Mouse (Mus musculus) urinary bladder, postnatal 14 days (tissue): ENCODE measurements around the gene Zfp740.
A peak's percentile ranks its signal among the peaks of the same experiment; 100 is the strongest.
"Not testable (repeated sequence)": the region's sequence is repeated elsewhere in the genome, so short reads cannot be mapped to it uniquely, and the experiment has no call there.

Experiments used
- DNase-seq: peaks from one replicate; pipeline ENCODE4 v3.0.0; 2021; ENCODE audit warnings: low spot score

Gene Zfp740

DNA sequence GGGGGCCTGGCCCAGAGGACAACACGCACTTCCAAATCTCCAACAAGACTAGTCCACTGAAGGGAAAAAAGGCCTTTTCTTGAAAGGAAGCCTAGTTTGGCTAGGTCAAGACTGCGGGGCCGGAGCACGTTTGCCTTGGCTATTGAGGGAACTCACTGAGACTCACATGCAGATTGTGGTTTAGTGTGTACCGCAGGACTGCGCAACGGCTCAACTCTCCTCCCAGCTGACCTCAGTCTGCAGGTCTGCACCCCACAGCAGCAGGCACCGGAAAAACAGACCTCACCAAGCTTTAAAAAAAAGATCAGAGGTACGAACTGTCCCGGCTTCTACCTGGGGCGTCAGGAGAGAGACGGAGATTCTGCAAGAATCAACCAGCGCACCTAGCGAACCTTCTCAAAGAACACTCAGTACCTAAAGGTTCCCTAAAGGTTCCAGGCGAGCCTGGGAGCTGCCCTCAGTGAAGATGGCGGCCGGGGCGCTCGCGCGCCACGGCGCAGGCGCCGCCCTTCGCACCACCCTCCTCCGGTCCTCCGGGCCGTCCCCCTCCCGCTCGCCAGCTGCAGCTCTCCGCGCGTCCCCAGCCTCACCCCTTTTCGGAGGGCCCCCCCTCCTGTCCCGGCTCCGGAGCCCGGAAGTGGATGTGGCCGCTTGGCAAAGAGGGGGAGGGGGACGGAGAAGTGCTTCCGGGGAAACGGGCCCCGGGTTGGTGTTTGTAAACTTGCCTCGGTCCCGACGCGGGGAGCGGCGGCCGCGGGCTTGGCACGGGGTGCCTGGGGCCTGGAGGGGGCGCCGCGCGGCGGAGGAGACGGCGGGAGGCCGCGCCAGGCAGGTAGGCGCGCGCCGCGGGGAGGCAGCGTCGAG lies at the start of gene Zfp740:
TSS of gene Zfp740 (plus strand) at position 279 of the 864 bp plus-strand sequence.
- peak; percentile 97 for DNase-seq

DNA sequence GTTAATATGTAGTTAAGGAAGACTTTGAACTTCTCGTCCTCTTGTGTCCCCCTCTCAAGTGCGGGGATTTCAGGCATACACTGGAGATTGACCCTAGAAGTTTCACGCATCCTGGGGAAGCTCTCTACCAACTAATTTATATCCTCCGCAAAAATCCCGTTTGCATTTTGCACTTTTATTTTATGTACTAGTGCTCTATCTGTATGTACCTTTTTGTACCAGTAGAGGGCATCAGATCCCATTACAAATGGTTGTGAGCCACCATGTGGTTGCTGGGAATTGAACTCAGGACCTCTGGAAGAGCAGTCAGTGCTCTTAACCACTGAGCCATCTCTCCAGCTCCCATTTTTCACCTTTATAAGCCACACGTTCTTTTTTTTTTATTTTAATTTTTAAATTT lies 48.0 kb upstream of the Zfp740 start:
- DNase-seq, result not testable (repeated sequence)

DNA sequence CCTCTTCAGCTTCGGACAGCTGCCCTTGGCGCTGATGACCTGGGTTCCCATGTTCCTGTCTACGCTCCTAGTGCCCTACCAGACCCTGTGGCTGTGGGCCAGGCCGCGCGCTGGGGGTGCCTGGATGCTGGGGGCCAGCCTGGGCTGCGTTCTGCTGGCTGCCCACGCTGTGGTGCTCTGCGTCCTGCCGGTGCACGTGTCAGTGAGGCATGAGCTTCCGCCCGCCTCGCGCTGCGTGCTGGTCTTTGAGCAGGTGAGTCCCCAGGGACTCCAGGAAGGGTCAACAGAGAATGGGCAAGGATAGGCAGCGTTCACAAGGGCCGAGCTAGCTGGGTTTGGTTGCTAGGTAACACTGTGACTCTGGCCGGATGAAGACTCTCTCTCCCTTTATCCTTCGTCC lies 46.2 kb upstream of the Zfp740 start:
- DNase-seq, result no peak

DNA sequence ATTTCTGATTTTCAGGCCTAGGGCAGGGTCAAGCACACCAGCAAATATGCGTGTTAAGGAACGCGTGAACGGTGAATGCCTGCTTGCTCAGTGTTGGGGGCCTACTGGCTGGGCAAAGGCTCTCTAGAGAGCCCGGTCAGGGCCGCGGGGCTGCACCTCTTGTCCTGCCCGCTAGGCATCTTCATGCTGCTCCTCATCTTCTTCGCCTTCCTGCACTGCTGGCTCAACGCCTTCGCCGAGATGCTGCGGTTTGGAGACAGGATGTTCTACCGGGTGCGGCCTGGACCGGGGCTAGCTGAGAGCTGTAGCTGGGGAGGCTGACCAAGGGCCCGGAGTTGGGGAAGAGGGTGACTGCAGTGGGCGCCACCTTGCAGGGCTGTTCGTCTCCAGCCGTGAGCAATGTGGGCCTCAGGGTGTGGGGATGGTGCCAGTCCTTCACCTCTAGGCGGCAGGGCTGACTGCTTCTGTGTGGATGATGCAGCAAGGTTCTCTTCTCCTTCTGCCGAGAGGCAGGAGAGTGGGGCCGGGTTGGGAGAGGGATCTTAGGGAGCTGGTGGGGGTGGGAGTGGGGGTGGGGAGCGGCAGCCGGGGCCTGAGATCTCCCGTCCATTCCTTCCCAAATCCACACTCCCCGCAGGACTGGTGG lies 42.5 kb upstream of the Zfp740 start:
- no peak for DNase-seq

DNA sequence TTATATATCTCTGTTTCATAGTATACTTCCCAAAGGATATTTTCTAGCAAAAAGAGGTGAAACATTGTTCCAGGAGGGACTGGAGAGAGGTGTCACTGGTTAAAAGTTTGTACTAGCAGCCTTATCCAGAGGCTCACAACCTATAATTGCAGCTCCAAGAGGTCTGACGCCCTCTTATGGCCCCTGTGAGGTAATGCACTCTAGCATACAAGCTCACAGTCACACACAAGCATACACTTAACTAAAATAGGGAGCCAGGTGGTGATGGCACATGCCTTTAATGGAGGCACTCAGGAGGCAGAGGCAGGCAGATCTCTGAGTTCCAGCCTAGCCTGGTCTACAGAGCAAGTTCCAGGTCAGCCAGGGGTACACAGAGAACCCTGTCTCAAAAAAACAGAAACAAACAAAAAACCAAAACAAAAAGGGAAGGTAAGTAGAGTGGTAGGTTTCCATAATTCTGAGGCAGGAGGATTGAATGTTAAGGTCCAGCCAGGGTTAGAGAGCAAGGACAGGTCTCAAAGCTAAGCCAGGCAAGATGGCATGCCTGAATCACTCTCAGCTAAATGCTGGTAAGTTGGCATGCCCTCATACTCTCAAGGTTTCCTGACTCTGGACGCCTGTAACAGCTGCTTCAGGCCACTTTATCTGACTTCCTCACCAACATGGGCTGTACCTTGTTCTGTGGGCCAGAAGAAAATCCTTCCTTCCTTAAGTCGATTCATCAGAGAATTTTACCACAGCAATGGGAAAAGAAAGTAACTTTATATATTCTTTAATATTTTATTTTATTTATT lies 39.0 kb upstream of the Zfp740 start:
- DNase-seq, result no peak

DNA sequence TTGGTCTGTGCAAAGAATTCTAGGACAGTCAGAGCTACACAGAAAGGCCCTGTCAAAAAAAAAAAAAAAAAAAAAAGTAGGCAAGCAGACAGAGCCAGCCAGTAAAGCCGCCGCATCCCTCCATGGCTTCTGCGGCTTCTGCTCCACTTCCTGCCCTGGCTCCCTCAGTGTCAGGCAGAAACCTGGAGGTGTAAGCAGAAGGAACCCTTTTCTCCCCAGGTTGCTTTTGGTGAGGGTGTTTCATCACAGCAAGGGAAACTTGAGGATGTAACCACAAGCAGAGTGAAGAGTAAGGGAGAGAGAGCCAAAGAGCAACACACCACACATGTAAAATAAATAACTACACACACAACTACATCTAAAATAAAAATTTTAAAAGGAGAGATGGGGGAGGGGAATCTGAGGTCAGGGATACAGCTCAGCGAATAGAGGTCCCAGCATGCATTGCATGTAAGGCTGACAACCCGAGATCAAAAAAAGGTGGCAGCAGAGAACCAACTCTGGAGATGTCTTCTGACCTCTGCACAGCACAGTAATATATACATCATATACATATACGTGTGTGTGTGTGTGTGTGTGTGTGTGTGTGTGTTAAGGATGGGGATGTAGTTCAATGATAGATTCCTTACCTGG lies 37.5 kb upstream of the Zfp740 start:
- DNase-seq, result no peak

DNA sequence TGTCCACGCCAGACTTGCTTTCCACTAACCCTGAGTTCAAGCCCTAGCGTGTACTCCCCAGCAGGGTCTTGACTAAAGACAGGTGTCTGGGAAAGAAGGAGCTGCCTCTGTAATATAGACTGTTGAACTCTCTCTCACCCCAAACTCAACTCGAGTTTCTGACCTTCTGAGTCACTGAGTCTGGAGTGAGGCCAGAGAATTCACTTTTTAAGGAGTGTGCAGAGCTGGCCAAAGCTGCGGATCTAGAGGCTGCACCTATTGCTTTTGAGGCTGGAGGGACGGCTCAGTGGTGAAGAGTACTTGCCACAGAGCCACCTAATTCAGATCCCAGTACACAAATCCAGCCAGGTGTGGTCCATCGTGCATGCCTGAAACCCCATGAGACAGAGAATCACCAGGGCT lies 35.4 kb upstream of the Zfp740 start:
- DNase-seq, result peak; percentile 72

DNA sequence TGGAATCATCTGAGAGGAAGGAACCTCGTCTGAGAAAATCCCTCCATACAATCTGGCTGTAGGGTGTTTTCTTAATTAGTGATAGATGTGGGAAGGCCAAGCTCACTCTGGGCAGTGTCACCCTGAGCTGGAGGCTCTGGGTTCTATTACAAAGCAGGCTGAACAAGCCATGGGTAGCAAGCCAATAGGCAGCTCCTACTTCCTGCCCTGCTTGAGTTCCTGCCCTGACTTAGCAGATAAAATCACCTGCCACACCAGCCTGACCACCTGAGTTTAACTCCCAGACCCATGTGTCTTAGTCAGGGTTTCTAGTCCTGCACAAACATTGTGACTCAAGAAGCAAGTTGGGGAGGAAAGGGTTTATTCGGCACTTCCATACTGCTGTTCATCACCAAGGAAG lies 34.0 kb upstream of the Zfp740 start:
- peak; percentile 66 for DNase-seq

DNA sequence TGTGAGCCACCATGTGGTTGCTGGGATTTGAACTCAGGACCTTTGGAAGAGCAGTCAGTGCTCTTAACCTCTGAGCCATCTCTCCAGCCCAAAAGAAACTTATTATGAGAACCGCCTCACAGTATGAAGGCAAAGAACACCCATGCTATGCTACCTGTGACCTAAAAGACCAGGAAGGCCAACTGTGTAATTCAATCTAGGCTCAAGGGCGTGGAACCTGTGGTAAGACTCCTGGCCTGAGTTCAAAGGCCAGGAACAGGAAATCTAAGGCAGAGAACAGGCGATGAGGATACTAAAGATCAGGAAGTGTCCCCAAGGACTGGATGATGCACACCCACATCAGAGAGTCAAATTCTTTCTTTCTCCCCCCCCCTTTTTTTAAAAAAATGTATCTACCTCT lies 29.5 kb upstream of the Zfp740 start:
- DNase-seq, result no peak

DNA sequence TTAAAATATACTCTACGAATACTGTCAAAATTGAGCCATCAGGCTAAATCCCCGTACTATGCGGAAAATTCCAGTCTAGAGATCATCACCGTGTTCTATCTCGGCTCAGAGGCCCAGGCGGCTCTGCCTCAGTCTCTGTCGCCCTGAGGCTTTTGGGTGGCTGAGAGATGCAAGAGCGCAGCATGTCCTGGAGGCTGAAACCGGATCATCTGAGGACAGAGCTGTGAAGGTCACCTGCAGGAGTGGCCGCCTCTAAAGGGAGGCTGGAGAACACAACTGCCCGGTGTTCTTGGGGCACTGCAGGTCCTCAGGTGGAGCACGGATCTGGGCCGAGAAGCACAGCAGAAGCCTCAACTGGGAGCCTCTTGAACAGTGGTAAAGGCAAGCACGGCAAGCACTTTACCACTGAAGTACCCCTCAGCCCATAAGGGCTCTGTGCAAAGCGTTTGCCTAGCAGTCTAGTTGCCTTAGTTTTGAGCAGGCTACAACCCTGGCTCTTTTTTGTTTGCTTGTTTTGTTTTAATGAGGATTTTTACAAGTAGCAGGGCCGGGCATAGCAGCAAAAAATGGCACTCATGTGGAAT lies 27.2 kb upstream of the Zfp740 start:
- DNase-seq, result no peak

DNA sequence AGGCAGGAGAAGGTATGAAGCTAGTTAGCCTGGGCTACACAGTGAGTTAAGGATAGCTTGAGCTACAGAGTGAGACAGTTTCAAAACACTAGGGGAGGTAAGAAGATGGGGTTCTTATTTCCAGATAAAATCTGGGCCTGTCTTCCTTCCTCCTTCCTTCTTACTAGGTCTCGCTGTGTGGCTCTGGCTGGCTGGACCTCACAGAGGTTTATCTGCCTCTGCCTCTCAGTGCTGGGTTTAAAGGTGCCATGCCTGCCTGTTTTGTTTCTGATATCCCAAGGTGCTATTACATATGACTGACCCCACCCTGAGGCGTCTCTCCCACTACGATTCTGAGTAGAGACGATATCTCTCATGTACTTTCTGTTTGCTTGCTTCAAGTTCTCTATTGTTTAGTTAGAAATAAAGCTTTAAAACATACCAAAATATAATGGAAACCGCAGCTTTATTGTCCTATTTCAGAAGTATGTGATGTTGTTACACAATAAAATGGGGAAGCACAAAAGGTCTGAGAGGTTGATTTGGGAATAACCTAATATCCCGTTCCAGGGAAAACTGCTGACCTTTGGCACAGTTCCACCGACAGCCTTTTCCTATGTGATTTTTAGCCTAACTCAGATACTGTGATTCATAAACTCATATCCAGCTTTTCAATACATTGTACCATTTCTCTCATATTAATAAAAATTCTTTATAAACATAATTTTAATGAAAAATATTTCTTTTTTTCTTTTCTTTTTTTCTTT lies 26.3 kb upstream of the Zfp740 start:
- DNase-seq, result no peak

DNA sequence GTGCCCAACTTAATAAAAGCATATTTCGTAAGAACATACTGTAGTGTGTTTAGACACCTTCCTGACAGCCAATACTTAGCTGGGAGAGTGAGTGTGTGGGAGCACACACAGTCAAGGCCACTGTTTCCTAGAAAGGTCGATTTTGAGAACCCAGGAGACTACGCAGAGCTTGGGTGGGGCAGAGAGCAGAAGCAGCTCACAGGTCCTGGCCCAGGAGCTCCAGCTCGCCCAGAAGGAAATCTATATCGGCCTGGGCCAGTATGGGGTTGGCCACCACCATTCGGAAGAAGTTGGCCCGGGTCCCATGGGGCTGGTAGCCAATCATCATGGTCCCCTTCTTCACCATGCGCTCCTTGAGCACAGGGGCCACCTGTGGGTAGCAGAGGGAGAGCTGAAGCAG lies 25.6 kb upstream of the Zfp740 start:
- DNase-seq, result no peak

DNA sequence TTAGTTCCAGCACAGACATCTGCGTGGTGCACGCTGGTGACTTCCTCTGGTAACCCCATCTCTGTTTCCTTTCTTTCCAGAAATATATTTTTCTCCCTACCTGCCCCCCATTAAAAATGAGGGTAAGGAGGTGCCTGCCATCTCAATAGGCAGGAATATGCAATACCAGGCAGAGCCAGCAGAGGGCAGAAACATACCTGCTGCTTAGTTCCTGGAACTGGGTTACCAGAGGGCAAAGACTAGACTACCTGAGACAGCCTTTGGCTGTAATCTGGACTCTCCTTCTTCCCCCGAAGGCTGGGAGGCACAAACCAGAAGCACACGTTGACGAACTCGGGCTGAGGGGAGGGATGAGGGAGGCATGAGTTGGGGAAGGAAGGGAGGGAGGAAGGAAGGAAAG lies 24.8 kb upstream of the Zfp740 start:
- peak; percentile 87 for DNase-seq

DNA sequence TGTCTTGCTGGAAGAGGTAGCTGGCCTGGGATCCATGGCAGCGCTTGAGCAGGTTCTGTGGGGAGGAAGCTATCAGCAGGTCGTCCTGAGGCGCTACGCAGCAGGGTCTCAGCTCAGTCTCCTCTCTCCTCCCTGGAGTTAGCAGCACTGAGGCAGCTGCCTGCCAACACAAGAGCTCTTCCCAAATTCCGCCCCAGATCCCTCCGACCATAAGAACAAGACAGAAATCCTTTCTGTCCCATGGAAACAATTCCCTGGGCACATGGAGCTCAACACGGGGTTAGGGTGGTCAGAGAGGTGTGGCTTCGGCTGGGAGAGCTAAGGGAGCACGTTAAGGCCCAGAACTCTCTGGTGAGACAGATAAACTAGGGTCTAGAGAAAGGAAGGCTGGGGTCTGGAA lies 23.9 kb upstream of the Zfp740 start:
- no peak for DNase-seq

DNA sequence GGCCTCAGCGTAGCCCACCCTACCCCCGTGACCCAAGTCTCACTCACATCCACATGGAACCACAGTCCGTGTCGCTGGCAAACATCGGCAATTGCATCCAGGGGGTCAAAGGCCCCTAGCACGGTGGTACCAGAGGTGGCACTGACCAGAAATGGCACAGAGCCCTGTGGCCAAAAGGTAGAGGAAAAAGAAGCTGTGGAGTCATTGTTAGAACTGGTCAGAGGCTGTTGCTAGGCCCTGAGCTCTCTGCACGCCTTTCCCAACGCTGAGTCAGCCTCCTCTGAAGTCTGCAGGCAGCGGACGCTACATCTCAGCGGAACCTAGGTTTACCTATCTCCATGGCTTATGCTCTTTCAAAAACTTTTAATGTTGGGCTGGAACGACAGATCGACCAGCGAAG lies 23.1 kb upstream of the Zfp740 start:
- no peak for DNase-seq

DNA sequence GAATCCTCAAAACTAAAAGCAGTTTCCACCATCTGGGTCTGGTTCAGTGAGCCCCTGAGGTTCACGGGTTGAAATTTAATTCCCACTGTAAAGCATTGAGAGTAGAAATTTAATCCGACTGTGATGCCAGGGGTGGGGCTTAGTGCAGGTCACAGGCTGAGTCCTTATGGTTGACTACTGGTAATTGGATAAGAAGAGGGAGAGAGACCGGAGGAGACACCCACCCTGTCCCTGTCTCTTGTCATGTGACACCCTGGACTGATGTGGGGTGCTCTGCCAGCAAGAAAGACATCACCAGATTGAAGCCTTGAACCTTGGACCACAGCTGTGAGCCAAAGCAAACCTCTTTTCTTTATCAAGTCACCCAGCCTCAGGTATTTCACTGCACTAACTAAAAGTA lies 20.0 kb upstream of the Zfp740 start:
- no peak for DNase-seq

DNA sequence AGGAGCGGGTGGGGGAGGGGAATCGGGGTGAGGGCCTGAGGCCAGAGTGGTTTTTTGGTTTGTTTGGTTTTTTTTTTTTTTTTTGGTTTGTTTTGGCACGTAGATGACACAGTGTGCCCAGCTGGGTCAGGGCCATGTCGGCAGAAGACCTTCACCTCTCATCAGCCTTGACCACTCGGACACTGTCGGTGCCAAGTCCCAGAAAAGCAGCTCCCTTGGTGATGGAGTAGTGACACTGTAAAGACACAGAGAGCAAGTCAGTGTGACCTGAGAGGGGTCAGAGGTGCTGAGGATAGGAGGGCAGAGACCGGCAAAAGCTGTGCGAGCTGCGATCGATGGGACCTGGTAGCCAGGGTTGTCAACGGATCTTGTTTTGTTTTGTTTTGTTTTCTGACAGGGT lies 16.8 kb upstream of the Zfp740 start:
- DNase-seq, result no peak

DNA sequence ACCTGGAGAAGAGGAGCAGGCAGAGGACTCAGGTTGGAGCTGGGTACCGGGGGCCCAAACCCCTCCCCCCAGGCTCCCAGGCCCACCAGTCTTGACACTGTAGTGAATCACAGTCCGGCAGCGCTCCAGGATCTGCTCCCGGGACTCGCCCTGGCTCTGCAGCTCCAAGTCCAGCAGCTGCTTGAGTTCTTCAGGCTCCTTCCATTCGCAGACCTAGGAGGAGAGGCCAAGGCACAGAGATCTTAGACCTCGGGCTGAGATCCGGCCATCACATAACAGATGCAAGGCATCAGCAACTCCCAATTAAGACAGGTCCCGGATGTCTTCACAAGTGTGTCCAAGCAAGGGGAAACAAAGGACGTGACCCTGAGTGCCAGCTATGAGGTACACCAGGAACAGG lies 15.0 kb upstream of the Zfp740 start:
- DNase-seq, result peak; percentile 72

DNA sequence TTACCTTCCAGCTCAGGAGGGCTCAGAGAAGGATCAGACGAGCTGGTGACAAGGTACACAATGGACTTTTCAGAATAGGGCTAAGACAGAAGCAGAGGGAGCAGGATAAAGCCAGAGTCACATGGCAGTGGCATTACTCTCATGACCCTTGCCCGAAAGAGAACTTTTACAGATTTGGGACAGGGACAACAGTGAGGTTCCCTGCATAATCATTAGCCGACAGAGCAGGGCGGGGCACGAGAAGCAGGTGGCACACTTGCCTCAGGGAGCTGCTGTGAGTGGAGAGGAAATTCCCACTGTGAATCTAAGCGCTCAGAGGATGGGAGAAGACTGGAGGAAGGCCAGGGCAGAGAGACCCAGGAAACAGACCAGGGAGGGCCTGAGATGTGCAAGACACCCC lies 14.2 kb upstream of the Zfp740 start:
- no peak for DNase-seq

DNA sequence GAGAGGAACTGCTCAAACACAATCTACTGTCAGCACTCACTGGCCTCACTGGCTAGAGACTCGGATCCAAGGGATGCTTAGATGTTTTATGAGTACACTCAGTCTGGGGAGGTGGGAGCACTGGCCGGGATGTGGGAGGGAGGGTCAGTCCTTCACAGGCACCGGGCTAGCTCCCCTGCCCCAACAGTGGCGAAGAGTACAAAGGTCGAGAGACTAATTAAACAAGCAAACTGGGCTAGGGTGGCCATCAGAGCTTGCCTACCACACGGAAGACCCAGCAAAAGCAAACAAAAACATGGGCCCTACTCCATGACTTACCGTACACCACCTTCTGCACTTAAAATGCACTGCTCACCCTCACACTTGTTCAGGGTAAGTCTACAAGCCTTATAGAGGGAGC lies 11.3 kb upstream of the Zfp740 start:
- DNase-seq, result no peak

DNA sequence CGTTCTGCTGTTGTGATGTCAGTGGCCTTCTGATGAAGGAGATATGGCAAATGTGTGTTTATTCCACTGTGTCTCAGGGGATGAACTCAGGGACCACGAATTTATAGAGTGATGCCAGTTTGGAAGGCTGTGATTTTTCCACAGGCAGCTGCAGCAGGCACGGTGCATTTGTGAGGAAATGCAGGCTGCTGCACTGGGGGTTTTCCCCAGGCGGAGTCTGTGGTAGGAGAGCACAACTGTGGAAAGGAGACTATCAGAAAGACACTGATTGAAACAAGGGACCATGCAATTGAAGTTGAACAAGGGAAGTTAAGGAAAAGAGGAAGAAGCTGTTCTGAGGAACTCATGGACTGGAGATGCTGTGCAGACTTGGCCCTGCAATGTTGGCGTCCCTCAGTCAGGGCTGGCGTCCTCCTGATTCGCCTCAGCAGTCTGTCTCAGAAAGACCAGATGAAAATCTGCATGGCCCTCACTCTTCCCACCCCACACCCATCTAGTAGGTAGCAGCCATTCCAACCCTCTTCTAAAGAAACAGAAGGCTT lies 10.7 kb upstream of the Zfp740 start:
- no peak for DNase-seq
